Mouse (Mus musculus) gastrocnemius, postnatal 36 days (tissue): ENCODE results near the gene Cyb561d2. TPM values are rescaled to one million over a fixed set of nuclear protein-coding genes. Genes with fewer than 3 reads are reported as not detected.

ENCODE experiments used
- DNase-seq, 2 experiments: peaks; one replicate each; pipeline ENCODE4 v3.0.0; 2022
- intact Hi-C: fragments of 180-260 bp; cut with DNase I; formaldehyde crosslinking; loops from one replicate; pipeline ENCODE4 v1.15.1; 2025
- total RNA-seq, 2 experiments: library from RNA; stranded (reverse); gene quantifications; 2 replicates each; pipeline ENCODE4 v1.2.3; 2021

The Cyb561d2 gene
- total RNA-seq, 2 experiments from 2014 or later: 2.3 to 3.4 TPM

DNA sequence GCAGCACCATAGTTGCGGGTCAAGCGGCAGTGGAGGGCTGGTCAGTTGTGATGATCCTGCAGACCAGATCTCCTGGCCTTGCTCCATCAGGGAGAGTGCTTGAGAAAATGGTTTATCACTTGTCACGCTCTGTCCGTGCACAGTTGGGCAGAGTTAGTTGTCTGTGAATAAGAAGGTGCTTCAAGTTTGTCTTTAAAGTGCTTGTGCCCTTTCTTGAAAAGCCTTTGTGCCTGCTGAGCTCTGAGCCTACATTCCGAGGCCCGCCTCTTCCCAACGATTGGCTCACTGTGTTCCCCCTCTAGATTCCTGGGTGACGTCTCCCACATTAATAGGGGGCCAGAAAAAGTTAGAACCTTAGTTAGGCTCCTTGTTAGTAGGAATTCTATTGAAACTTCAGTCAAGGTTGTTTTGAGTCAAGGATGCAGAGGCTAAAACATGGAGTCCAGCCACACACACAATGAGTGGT lies 9.9 kb upstream of the Cyb561d2 start:
- intact Hi-C loops: no loop called here
- no peak for DNase-seq

DNA sequence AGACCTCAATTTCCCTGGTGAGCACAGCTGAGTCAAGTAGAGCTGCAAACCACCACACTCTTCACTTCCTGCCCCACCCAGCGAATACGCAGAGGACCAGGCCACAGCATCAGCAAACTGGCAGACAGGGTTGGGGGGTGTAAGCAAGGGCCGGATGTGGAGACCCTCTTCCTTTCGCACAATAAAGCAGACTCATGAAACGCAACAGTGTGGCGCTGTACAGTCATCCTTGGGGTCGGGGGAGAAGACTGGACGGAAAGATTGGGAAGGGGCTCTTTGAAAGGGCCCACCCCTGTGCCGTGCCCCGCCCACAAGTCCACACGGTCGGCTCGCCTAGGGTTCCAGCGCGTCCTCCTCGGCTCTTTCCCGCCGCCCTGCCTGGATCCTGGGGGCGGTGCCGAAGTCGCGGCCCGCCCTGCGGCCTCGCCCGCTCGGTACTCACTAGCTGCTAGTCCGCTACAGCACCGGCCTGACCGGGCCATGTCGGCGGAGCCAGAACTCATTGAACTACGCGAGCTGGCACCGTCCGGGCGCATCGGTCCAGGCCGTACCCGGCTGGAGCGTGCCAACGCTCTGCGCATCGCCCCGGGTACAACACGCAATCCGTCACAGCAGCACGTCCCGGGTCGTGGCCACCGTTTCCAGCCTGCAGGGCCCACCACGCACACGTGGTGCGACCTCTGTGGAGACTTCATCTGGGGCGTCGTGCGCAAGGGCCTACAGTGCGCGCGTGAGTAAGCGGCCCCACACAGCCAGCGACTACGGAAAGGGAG lies 9.3 kb upstream of the Cyb561d2 start, which contains the start of gene Rassf1:
TSS of gene Rassf1 (plus strand) at position 439 of the 773 bp plus-strand sequence.
- intact Hi-C loops: no loop called here
- DNase-seq: peak; percentile 63 to 69

DNA sequence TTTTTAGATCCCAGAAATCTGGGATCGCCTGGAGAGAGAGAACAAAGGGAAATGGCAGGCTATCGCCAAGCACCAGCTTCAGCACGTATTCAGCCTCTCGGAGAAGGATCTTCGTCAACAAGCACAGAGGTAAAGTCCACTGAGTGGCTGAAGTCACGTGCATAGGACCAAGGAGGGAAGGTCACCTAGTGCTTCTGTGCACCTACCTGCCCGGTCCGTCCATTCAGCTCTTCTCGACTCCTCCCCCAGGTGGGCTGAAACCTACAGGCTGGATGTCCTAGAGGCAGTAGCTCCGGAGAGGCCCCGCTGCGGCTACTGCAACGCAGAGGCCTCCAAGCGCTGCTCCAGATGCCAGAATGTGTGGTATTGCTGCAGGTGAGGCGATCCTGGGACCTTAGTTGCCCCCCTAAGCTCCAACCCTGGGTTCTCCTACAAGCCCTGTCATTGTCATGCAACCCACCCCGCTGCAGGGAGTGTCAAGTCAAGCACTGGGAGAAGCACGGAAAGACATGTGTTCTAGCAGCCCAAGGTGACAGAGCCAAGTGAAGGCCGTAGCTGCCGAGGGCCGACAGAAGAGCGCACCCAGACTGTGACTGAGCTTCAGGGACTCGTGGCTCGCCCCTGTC lies 8.6 kb upstream of the Cyb561d2 start:
- intact Hi-C loops: no loop called here

DNA sequence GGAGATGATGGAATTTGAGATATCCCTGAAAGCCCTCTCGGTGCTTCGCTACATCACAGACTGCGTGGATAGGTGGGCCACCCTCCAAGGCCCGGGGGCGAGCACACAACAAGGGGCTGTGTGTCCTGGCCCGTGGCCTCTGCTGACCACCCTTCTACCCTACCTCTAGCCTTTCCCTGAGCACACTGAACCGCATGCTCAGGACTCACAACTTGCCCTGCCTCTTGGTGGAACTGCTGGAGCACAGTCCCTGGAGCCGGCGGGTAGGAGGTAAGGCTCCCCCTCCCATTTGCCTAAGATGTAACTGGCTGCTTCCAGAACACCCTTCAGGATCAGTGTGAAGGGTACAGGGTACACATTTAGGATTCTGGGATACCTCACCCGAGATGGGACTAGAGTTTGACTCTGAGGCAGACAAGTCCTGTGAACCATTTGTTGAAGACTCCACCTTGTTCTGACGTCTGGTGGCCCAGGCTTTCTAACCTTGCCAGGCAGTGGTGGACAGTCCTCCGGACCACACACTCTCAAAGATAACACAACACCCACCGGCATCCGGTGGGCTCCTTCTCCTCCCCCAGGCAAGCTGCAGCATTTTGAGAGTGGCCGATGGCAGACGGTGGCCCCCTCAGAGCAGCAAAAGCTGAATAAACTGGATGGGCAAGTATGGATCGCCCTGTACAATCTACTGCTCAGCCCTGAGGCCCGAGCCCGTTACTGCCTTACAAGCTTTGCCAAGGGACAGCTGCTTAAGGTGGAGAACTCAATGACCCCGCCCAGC lies 7.5 kb upstream of the Cyb561d2 start:
- no peak for DNase-seq
- intact Hi-C loops: no loop called here

More for the DNA sequence above, 8.6 kb upstream of the Cyb561d2 start:
- DNase-seq: no peak

DNA sequence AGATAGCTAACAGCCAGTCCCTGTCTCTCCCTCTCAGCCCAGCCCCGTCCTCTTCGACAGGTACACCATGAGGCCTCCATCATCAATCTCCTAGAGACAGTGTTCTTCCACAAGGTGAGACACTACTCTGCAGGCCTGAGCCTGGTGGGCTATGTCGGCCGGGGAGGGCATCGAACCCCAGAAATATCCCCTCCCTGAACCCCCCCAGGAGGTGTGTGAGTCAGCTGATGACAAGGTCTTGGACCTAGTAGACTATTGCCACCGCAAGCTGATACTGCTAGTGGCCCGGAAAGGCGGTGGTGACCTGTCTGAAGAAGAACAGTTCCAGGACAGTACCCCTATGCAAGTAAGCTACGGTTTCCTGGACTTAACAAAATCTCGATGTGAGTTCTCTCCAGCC lies 6.8 kb upstream of the Cyb561d2 start:
- intact Hi-C loops: no loop called here
- no peak for DNase-seq

DNA sequence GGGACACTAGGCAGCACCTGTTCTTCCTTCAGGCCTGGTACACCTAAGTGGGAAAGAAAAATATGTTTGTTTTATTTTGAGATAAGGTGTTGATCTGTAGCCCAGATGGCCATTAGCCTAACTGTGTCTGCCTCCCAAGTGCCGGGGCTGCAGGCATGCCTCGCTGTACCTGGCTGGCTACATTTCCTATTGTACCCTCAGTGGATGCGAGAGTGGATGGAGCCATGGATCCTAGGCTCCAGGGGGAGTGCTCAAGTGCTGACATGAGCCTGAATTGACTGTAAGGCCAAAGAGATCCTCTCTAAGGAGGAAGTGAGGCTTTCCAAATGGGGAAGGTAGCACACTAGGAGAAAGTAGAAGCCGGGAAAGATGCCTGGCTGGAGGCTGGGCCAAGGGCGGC lies 6.0 kb upstream of the Cyb561d2 start:
- DNase-seq: no peak
- intact Hi-C loops: no loop called here

DNA sequence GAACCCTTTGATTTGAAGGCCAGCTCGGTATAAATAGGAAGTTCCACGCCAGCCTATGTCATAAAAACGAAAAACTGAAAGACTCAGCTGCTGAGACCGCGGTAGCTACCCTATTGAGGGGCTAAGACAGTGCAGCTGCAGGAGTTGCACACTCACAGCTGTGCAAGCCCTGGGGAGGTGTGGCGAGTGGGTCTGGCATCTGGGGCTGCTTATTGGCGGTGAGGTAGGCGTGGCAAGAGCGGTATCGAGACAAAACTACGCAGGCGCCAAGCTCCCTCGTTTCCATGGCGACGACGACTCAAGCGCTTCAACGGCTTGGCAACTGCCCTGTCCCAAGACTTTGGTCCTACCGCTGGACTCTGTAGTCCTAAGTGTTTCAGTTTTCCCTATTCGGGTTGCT lies 5.0 kb upstream of the Cyb561d2 start, which contains the start of gene Zmynd10:
TSS of gene Zmynd10 (plus strand) at position 273 of the 400 bp plus-strand sequence.
- intact Hi-C loops: no loop called here
- peak; percentile 75 to 81 for DNase-seq

DNA sequence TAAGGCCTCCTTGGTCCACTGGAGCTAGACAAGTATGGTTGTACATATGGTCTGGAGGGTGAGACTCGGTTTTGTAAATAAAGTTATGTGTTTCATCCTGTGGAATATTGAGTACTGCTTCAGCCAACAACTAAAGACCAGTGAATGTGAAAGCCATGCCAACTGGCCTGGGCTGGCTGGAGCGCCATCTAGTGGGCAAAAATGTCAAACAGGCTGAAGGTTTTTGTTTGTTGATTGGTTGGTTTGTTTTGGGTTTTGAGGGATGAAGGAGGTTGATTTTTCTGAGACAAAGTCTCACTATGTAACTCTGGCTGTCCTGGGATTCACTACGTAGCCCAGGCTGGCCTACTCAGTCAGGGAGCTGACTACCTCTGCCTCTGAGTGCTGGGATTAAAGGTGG lies 3.6 kb upstream of the Cyb561d2 start:
- DNase-seq: peak in 1 of 2 experiments; percentile 64
- intact Hi-C loops: no loop called here

DNA sequence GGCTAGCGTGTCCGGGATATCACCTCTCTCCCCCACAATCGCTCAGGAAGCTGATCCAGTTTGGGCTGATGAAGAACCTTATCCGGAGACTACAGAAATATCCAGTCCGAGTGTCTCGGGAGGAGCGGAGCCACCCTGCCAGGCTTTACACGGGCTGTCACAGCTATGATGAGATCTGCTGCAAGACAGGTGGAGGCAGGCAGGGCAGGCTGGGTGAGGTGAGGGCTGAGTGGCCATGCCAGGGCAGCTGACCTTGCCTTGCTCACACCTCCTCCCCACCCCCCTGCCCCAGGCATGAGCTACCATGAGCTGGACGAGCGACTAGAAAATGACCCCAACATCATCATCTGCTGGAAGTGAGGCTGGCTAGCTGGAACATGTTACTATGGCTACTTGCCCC lies 3.2 kb upstream of the Cyb561d2 start:
- DNase-seq: no peak
- intact Hi-C loops: no loop called here

DNA sequence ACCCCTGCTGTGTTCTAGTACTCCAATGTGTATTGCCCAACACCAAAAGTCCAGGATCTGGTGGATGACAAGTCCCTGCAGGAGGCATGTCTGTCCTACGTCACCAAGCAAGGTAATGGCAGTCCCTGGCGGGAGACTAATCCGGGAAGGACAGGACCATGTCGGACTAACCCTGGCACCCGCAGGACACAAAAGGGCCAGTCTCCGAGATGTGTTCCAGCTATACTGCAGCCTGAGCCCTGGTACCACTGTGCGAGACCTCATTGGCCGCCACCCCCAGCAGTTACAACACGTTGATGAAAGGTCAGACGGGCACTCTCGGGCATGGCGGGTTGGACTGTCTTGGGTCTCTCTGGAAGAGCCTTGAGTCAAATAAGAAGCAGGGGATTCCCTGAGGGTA lies 2.7 kb upstream of the Cyb561d2 start:
- intact Hi-C loops: no loop called here
- DNase-seq: no peak

DNA sequence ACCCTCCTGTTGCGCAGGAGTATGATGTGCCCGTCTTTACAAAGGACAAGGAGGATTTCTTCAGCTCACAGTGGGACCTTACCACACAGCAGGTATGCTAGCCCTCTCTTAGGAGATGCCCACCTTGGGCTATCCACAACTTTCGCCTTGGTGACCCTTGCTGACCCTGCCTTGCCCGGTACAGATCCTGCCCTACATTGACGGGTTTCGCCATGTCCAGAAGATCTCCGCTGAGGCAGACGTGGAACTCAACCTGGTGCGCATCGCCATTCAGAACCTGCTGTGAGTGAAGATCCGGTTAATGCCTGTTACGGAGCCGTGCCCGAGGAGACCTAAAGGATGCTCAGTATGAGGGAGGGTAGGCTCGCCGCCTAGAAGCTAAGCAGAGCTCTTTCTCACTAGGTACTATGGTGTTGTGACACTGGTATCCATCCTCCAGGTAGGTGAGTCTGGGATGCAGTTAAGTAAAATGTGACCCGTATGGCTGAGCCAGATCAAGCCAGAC lies 2.3 kb upstream of the Cyb561d2 start:
- intact Hi-C loops: no loop called here
- no peak for DNase-seq

DNA sequence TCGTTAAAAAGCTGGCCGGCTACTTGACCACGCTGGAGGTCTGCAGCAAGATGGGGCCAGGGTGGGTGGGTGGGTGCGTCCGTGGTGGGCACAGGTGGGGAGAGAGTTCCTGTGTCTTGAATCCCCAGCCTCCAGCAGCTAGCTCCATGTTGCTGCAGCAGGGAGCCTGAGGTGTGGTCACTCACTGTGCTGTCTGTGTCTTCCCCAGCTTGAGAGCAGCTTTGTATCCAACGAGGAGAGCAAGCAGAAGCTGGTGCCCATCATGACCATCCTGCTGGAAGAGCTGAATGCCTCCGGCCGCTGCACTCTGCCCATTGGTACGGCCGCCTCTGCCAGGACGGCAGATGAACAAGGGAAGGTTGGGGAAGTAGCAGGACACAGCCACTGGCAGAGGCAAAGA lies 1.3 kb upstream of the Cyb561d2 start:
- intact Hi-C loops: no loop called here
- no peak for DNase-seq

DNA sequence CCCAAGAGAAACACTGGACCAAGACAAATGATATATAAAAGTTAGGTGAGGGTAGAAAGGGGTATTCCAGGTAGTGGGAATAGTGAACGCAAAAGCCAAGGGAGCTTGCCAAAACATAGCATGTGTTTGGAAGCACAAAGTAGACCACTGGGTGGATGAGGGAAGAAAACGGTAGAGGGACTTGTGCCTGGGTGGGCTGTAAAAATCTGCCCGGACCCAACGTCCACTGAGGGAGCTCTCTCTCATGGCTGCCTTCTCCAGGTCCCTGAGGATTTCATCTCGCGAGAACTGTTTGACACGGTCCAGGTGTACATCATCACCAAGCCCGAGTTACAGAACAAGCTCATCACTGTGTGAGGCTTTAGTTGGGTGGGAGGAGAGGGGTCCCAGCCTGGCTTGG lies 728 bp upstream of the Cyb561d2 start:
- DNase-seq: no peak
- intact Hi-C loops: no loop called here

DNA sequence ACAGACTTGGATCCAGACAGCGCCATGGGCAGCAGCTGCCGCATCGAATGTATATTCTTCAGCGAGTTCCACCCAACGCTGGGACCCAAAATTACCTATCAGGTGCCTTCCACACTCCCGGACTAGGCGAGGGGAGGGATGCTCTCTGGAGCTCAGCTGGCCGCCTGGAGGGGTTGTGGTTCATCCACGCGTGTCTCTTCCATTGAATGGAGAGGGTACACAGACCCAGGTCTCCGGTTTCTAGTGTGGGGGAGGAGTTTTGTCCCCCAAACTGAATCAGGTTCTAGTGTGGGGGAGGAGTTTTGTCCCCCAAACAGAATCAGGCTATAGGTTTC lies 326 bp upstream of the Cyb561d2 start:
- DNase-seq: no peak
- intact Hi-C loops: no loop called here

DNA sequence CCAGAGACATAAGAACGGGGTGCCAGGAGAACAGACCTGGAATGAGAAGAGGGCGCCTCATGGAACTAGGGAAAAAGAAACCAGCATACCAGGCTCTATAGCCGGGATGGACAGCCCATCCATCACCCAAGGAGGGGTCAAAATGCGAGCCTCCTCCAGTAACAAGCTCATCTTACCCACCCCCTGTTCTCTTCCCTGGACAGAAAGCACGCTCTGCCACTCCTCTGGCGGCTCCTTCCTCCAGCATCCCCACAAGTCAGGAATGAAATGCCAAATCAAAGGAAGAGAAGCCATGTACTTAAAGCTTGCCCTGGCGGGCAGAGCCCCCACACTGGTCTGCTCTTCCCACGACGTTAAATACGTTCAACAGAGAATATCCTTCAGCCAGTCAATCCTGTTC lies 988 bp downstream of the Cyb561d2 start:
- no peak for DNase-seq
- intact Hi-C loops: no loop called here

DNA sequence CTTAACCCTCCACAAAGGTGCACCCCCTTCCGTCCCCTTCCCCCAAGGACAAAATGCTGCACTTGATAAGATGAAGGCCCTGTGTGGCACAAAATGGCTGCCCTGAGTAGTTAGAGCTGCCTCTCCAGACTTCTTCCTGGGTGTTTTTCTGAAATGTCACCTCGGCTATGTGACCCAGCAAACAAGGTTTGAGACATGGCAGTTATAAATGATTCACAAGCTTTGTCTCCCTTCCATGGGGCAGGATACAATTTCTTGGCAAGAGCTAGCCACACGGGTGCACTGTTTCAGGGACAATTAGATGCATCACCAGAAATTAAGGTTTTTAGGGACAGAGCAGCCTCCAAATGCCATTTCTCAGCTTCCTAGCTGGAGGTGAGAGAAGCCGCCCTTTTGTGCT lies 1.6 kb downstream of the Cyb561d2 start:
- intact Hi-C loops: no loop called here

DNA sequence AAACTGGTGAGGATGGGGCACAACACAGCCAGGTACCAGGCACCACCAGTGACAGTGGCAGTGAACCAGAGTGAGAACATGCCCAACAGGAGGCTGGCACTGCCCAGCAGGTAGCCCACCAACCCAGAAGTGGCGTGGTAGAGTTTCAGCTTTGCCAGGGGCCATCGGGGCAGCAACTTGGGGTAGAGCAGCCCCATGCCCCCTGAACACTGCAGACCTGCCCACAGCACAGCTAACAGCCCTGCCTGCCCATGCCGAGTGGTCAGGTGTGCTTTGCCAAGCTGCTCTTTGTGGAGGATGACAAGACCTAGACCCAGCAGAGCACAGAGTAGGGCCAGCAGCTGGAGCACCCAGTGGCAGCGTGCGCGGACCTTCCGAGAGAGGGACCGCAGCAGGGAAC lies 2.1 kb downstream of the Cyb561d2 start:
- DNase-seq: no peak
- intact Hi-C loops: no loop called here

More for the DNA sequence above, 1.6 kb downstream of the Cyb561d2 start:
- no peak for DNase-seq

DNA sequence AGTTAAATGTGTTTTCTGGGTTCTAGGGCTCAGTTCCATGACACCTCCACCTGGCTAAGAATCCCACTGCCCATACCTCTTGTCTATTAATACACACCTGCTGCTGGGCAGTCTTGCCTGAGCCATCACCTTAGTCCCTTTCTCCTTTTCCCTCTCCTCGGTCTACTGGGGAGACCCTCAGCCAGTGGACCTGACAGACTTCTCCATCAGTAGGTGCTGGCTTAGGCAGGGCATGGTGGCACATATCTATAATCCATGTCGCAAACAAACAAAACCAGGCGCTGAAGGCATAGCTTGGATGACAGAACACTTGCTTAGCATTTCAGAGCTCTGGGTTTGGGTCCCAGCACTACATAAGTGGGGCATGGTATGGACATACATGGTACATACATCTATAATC lies 3.3 kb downstream of the Cyb561d2 start:
- intact Hi-C loops: no loop called here
- no peak for DNase-seq

DNA sequence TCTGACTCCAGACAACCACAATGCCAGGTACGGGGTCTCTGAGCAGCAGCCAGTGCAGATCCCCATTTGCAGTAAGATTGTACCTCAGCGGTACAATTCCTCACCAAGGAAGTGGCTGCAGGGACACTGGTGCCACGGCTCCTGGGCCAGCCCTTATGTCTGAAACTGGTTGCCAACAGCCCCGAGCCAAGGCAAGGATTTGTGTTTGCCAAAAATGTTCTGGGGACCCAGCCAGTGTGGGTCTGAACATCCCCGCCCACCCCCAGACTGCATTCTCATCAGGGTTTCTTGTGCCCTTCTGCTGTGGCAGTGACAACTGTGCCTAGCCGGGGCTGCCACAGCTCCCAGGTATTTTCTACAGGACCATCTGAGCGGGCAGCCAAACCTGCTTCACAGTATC lies 3.8 kb downstream of the Cyb561d2 start:
- DNase-seq: no peak
- intact Hi-C loops: no loop called here

DNA sequence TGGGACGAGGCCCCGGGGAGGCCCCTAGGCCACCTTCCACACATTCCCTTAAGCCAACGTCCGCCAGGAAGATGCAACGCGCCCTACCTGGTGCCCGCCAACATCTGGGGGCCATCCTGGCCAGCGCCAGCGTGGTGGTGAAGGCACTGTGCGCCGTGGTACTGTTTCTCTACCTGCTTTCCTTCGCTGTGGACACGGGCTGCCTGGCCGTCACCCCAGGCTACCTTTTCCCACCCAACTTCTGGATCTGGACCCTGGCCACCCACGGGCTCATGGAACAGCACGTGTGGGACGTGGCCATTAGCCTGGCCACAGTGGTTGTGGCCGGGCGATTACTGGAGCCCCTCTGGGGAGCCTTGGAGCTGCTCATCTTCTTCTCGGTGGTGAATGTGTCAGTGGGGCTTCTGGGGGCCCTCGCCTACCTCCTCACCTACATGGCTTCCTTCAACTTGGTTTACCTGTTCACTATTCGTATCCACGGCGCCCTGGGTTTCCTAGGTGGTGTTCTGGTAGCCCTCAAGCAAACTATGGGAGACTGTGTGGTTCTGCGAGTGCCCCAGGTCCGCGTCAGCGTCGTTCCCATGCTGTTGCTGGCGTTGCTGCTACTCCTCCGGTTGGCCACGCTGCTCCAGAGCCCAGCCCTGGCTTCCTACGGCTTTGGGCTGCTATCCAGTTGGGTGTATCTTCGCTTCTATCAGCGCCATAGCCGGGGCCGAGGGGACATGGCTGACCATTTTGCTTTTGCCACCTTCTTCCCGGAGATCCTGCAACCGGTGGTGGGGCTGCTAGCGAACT lies 7.4 kb downstream of the Cyb561d2 start:
- DNase-seq: peak; percentile 35 to 38
- intact Hi-C loops: no loop called here
